Mouse (Mus musculus) erythroblast, embryonic 14.5 days (primary cell): Measurements from ENCODE around the gene Rbm34. TPM values are rescaled to one million over a fixed set of nuclear protein-coding genes. Genes with fewer than 3 reads are reported as not detected.

Source experiments
- H3K27me3 ChIP-seq: 2 replicates; pipeline ENCODE4 v1.6.1; 2012; ENCODE audit warnings: inconsistent platforms; ENCODE audit not compliant: control insufficient read depth
- H3K36me3 ChIP-seq: 2 replicates; pipeline ENCODE4 v1.6.1; 2012; ENCODE audit warnings: mild to moderate bottlenecking, inconsistent platforms; ENCODE audit not compliant: control insufficient read depth
- H3K4me1 ChIP-seq: 2 replicates; pipeline ENCODE4 v1.6.1; 2012; ENCODE audit warnings: inconsistent platforms; ENCODE audit not compliant: control insufficient read depth
- H3K4me3 ChIP-seq: replicated peaks from 2 replicates; pipeline ENCODE3; 2012; ENCODE audit warnings: moderate library complexity, mild to moderate bottlenecking, inconsistent platforms
- H3K9me3 ChIP-seq: 2 replicates; pipeline ENCODE4 v1.6.1; 2012; ENCODE audit warnings: low read length, inconsistent platforms, mixed read lengths; ENCODE audit not compliant: control insufficient read depth
- GATA1 ChIP-seq: IDR thresholded peaks from 2 replicates; pipeline ENCODE4 v1.6.1; 2012; ENCODE audit warnings: low read length, inconsistent platforms, mixed read lengths
- TAL1 ChIP-seq: IDR thresholded peaks from 3 replicates; pipeline ENCODE4 v1.6.1; 2012; ENCODE audit warnings: low read length, inconsistent platforms, mixed read lengths
- polyA plus RNA-seq: library from polyadenylated mRNA; stranded (reverse); fragments of >175 nt; gene quantifications from 2 replicates; pipeline ENCODE4 v1.2.3, GENCODE M21; 2012

Rbm34 gene
- polyA plus RNA-seq, 1 experiment, result 0.36 TPM

DNA sequence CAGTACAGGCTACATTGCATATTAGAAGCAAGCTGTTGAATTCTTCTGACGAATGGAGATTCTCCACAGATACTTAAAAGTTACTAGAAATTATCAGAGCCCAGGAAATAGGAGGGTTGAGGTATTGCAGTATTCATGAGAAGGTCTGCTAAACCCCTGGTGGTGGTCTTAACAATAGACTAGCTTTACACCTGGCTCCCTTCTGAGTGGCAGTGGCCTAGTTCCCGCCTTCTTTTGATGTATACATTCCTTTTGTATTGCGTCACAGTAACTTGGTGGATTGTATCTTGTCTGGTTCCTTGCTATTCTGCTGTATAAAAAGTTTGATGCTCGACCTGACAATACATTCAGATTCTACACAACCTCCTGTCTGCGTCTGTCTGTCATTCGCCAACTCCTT, 2.8 kb downstream of the Rbm34 start:
- Histone ChIP-seq H3K36me3 (peaks cover 53% of the 10 kb centered on the region), H3K27me3 (no peaks in the 10 kb centered on the region), H3K4me1 (peaks cover 24% of the 10 kb centered on the region), H3K9me3 (no peaks in the 10 kb centered on the region), H3K4me3 (no peak overlapping the region)
- no peak for TF ChIP-seq GATA1
- no peak for TF ChIP-seq TAL1

DNA sequence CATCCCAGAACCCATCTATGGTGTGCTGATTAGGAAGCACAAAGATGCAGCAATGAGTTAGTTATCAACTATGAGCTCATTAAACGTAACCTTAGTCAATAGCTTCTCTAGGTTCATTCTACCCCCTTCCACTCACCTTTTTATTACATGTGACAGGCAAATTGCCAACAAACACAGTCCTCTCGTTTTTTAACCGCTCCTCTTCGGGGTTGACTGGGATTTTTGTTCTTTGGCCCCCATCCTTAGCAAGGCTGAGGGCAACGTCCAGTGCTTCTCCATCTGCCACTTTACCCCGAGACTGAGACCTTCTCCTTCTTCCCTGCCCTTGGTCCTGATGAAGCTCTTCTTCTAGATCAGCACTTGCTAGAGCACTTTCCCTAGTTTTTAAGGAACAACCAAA, 5.6 kb downstream of the Rbm34 start:
- peaks cover 80% of the 10 kb centered on the region for H3K36me3 ChIP-seq
- TF ChIP-seq GATA1 (no peak), TAL1 (no peak)
- no peak overlapping the region for H3K4me3 ChIP-seq
- H3K4me1 ChIP-seq, result peaks cover 14% of the 10 kb centered on the region
- H3K9me3 ChIP-seq, result no peaks in the 10 kb centered on the region
- H3K27me3 ChIP-seq, result no peaks in the 10 kb centered on the region

- Histone ChIP-seq H3K36me3 (peaks cover 85% of the 10 kb centered on the region), H3K9me3 (no peaks in the 10 kb centered on the region), H3K27me3 (no peaks in the 10 kb centered on the region), H3K4me3 (no peak overlapping the region), H3K4me1 (no peaks in the 10 kb centered on the region; the same call in 1 of the 2 replicates)
- TF ChIP-seq GATA1 (no peak), TAL1 (no peak)
These were observed 8.0 kb downstream of the Rbm34 start for GRCm38 (mm10) chr8:126962871-126963270.

GRCm38 (mm10) chr8:126961516-126961915, 9.4 kb downstream of the Rbm34 start:
- Histone ChIP-seq H3K9me3 (no peaks in the 10 kb centered on the region), H3K36me3 (peaks cover 86% of the 10 kb centered on the region), H3K4me3 (no peak overlapping the region), H3K4me1 (no peaks in the 10 kb centered on the region; the same call in 1 of the 2 replicates), H3K27me3 (no peaks in the 10 kb centered on the region)
- TF ChIP-seq GATA1 (no peak), TAL1 (no peak)

GRCm38 (mm10) chr8:126951900-126952636, 18.8 kb downstream of the Rbm34 start:
- Histone ChIP-seq H3K4me1 (no peaks in the 10 kb centered on the region), H3K4me3 (no peak overlapping the region), H3K27me3 (no peaks in the 10 kb centered on the region), H3K9me3 (no peaks in the 10 kb centered on the region), H3K36me3 (peaks cover 87% of the 10 kb centered on the region)
- TF ChIP-seq TAL1 (no peak), GATA1 (no peak)

- TF ChIP-seq TAL1 (no peak), GATA1 (no peak)
- H3K9me3 ChIP-seq, result no peaks in the 10 kb centered on the region
- H3K4me3 ChIP-seq, result no peak overlapping the region
- H3K27me3 ChIP-seq, result no peaks in the 10 kb centered on the region
- H3K4me1 ChIP-seq, result peaks cover 18% of the 10 kb centered on the region
- peaks cover 66% of the 10 kb centered on the region for H3K36me3 ChIP-seq
These were observed 21.3 kb downstream of the Rbm34 start for GRCm38 (mm10) chr8:126949527-126949926.

GRCm38 (mm10) chr8:126946444-126946843, 24.4 kb downstream of the Rbm34 start:
- Histone ChIP-seq H3K9me3 (no peaks in the 10 kb centered on the region), H3K4me3 (peak overlapping the region; percentile 94), H3K27me3 (no peaks in the 10 kb centered on the region), H3K36me3 (peaks cover 51% of the 10 kb centered on the region), H3K4me1 (peaks cover 42% of the 10 kb centered on the region)
- TF ChIP-seq GATA1 (no peak), TAL1 (no peak)

GRCm38 (mm10) chr8:126945730-126946163, 25.1 kb downstream of the Rbm34 start, which contains the start of gene Tomm20:
TSS of gene Tomm20 (minus strand) at chr8:126945844.
- TF ChIP-seq GATA1 (no peak), TAL1 (no peak)
- Histone ChIP-seq H3K27me3 (no peaks in the 10 kb centered on the region), H3K4me1 (peaks cover 42% of the 10 kb centered on the region), H3K9me3 (no peaks in the 10 kb centered on the region), H3K36me3 (peaks cover 49% of the 10 kb centered on the region), H3K4me3 (peak within 1 kb of the TSS; percentile 94)

GRCm38 (mm10) chr8:126944781-126945691, 25.8 kb downstream of the Rbm34 start:
- TF ChIP-seq GATA1, result no peak
- no peak for TF ChIP-seq TAL1
- peaks cover 42% of the 10 kb centered on the region for H3K4me1 ChIP-seq
- no peaks in the 10 kb centered on the region for H3K27me3 ChIP-seq
- H3K9me3 ChIP-seq, result no peaks in the 10 kb centered on the region
- peak overlapping the region; percentile 94 for H3K4me3 ChIP-seq
- H3K36me3 ChIP-seq, result peaks cover 47% of the 10 kb centered on the region
